Comparison of ENCODE assay signal across 7 mouse cellular contexts in the genomic region with DNA sequence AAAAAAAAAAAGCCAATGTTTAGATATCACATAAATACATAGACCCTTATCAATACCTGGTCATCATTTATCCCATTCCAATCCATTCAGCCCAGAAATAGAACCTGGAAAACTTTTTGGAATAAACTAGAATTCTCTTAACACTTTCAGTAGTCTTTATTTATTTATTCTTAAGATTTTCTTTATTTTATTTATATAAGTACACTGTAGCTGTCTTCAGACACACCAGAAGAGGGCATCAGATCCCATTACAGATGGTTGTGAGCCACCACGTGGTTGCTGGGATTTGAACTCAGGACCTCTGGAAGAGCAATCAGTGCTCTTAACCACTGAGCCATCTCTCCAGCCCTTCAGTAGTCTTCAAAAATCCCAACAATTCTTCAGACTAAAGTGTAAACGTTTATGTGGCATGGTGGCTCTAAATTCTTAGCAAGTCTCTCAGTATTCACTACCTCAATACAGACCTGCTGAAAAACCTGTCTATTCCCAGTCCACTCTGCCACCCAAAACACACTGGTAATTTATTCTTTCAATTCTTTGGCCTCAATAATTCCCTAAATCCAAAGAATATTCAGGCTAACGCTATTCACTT. TPM values are rescaled to one million over a fixed set of nuclear protein-coding genes. Genes with fewer than 3 reads are reported as not detected.
A peak's percentile ranks its signal among the peaks of the same experiment; 100 is the strongest.
DNase-seq lines count a peak whose midpoint lies in the region; ATAC-seq and TF ChIP-seq lines count a peak whose summit lies in the region.
"Not testable (repeated sequence)": the region's sequence is repeated elsewhere in the genome, so short reads cannot be mapped to it uniquely, and the experiment has no call there.

No protein-coding gene starts in this region.

- DNase-seq in embryonic facial prominence, embryonic 10.5 days (ENCODE audit: low spot score); forebrain, embryonic 14.5 days (ENCODE audit: low spot score); intestine, embryonic 14.5 days (ENCODE audit: low spot score): not testable (repeated sequence)

- H3K27me3 ChIP-seq in embryonic facial prominence, embryonic 10.5 days (replicated peaks; ENCODE audit: low read depth, poor library complexity, severe bottlenecking); forebrain, embryonic 14.5 days (replicated peaks; ENCODE audit: control insufficient read depth, insufficient read depth, low read length); heart, embryonic 15.5 days; intestine, embryonic 14.5 days (replicated peaks; ENCODE audit: control insufficient read depth, insufficient read depth, low read length); limb, embryonic 13.5 days; lung, embryonic 16.5 days (ENCODE audit: control insufficient read depth, insufficient read depth, low read depth, low read length); myocyte (ENCODE audit: control insufficient read depth, insufficient read depth, insufficient read length): not testable (repeated sequence)

- not testable (repeated sequence) for ATAC-seq in forebrain, embryonic 14.5 days; heart, embryonic 15.5 days (replicated peaks; ENCODE audit: insufficient number of reproducible peaks, insufficient read depth, low FRiP score, low read depth); intestine, embryonic 14.5 days (replicated peaks; ENCODE audit: low FRiP score, low TSS enrichment, low read depth); limb, embryonic 13.5 days (ENCODE audit: low FRiP score, low read depth); lung, embryonic 16.5 days (ENCODE audit: low read depth)

- not testable (repeated sequence) for H3K9me3 ChIP-seq in embryonic facial prominence, embryonic 10.5 days; forebrain, embryonic 14.5 days (replicated peaks; ENCODE audit: control insufficient read depth, low read length); heart, embryonic 15.5 days (replicated peaks); intestine, embryonic 14.5 days (ENCODE audit: control insufficient read depth, low read length); limb, embryonic 13.5 days; lung, embryonic 16.5 days (ENCODE audit: control insufficient read depth, low read length)

- peaks cover 45% of the 10 kb centered on the region for H3K36me3 ChIP-seq in embryonic facial prominence, embryonic 10.5 days (replicated peaks)
- peaks cover 36% of the 10 kb centered on the region for H3K36me3 ChIP-seq in forebrain, embryonic 14.5 days (ENCODE audit: control insufficient read depth, insufficient read depth, low read length)
- peaks cover 37% of the 10 kb centered on the region for H3K36me3 ChIP-seq in heart, embryonic 15.5 days
- peaks cover 45% of the 10 kb centered on the region for H3K36me3 ChIP-seq in intestine, embryonic 14.5 days (ENCODE audit: control insufficient read depth, insufficient read depth, low read length)
- H3K36me3 ChIP-seq in limb, embryonic 13.5 days = peaks cover 40% of the 10 kb centered on the region
- H3K36me3 ChIP-seq in lung, embryonic 16.5 days (ENCODE audit: control insufficient read depth, insufficient read depth, low read length) = peaks cover 12% of the 10 kb centered on the region
- H3K36me3 ChIP-seq in myocyte (ENCODE audit: control insufficient read depth, insufficient read depth) = peaks cover 27% of the 10 kb centered on the region

- TF ChIP-seq POLR2A in myocyte (IDR thresholded peaks at IDR 0.05; ENCODE audit: insufficient read length, low read depth) = not testable (repeated sequence)

- not testable (repeated sequence) for H3K9ac ChIP-seq in forebrain, embryonic 14.5 days (ENCODE audit: low read length); heart, embryonic 15.5 days; lung, embryonic 16.5 days (ENCODE audit: low read length)
- peak overlapping the region; percentile 93 for H3K9ac ChIP-seq in intestine, embryonic 14.5 days (ENCODE audit: low read length)
- H3K9ac ChIP-seq in limb, embryonic 13.5 days = peak overlapping the region; percentile 94; the same call in 1 of the 2 replicates

- H3K27ac ChIP-seq in embryonic facial prominence, embryonic 10.5 days (replicated peaks); forebrain, embryonic 14.5 days (ENCODE audit: low read depth, low read length); heart, embryonic 15.5 days; intestine, embryonic 14.5 days (ENCODE audit: low read depth); limb, embryonic 13.5 days; lung, embryonic 16.5 days (ENCODE audit: low read length): not testable (repeated sequence)

- peaks cover 15% of the 10 kb centered on the region for H3K4me1 ChIP-seq in embryonic facial prominence, embryonic 10.5 days
- H3K4me1 ChIP-seq in forebrain, embryonic 14.5 days (ENCODE audit: control insufficient read depth, insufficient read depth, low read length); lung, embryonic 16.5 days (replicated peaks; ENCODE audit: control insufficient read depth, insufficient read depth, low read length): not testable (repeated sequence)
- peaks cover 17% of the 10 kb centered on the region for H3K4me1 ChIP-seq in heart, embryonic 15.5 days (replicated peaks)
- peaks cover 15% of the 10 kb centered on the region for H3K4me1 ChIP-seq in intestine, embryonic 14.5 days (replicated peaks; ENCODE audit: control insufficient read depth, insufficient read depth, low read length)
- peaks cover 11% of the 10 kb centered on the region for H3K4me1 ChIP-seq in limb, embryonic 13.5 days

- H3ac ChIP-seq in myocyte (ENCODE audit: control insufficient read depth, insufficient read length) = not testable (repeated sequence)

- H3K79me2 ChIP-seq in myocyte (ENCODE audit: control insufficient read depth, insufficient read depth) = not testable (repeated sequence)

- H3K4me3 ChIP-seq in embryonic facial prominence, embryonic 10.5 days = peak overlapping the region; percentile 79
- peak overlapping the region; percentile 93 for H3K4me3 ChIP-seq in forebrain, embryonic 14.5 days (ENCODE audit: low read depth, low read length)
- H3K4me3 ChIP-seq in heart, embryonic 15.5 days = peak overlapping the region; percentile 67
- H3K4me3 ChIP-seq in intestine, embryonic 14.5 days (ENCODE audit: low read depth, low read length) = peak overlapping the region; percentile 98
- H3K4me3 ChIP-seq in limb, embryonic 13.5 days = peak overlapping the region; percentile 96
- peak overlapping the region; percentile 94 for H3K4me3 ChIP-seq in lung, embryonic 16.5 days (ENCODE audit: low read length)
- H3K4me3 ChIP-seq in myocyte = peak overlapping the region; percentile 62

- peak overlapping the region; percentile 82 for H3K4me2 ChIP-seq in forebrain, embryonic 14.5 days (ENCODE audit: low read length)
- H3K4me2 ChIP-seq in heart, embryonic 15.5 days = peak overlapping the region; percentile 77
- H3K4me2 ChIP-seq in intestine, embryonic 14.5 days (ENCODE audit: low read length) = peak overlapping the region; percentile 77
- H3K4me2 ChIP-seq in limb, embryonic 13.5 days (replicated peaks) = peak overlapping the region; percentile 64
- peak overlapping the region; percentile 82 for H3K4me2 ChIP-seq in lung, embryonic 16.5 days (ENCODE audit: low read depth, low read length)
- peak overlapping the region; percentile 96 for H3K4me2 ChIP-seq in myocyte (ENCODE audit: low read depth)

- WGBS in embryonic facial prominence, embryonic 10.5 days = 69% methylated on average over 3 of the region's 3 CpGs
- 51% methylated on average over 3 of the region's 3 CpGs for WGBS in forebrain, embryonic 14.5 days
- 52% methylated on average over 3 of the region's 3 CpGs for WGBS in heart, embryonic 15.5 days
- WGBS in intestine, embryonic 14.5 days = 62% methylated on average over 3 of the region's 3 CpGs
- 64% methylated on average over 3 of the region's 3 CpGs for WGBS in limb, embryonic 13.5 days
- WGBS in lung, embryonic 16.5 days = 61% methylated on average over 3 of the region's 3 CpGs

RNA-seq across cellular contexts. Expression of a gene that starts 1.3 kb away (rescaled TPM):
- 25.0 and 26.9 TPM in 2 replicates for polyA plus RNA-seq in embryonic facial prominence, embryonic 10.5 days (2016; fragmentation: Nextera tagmentation; extraction: Ambion mirVana)
- 18.4 and 19.5 TPM in 2 replicates for polyA plus RNA-seq in forebrain, embryonic 14.5 days (2014; fragmentation: Nextera tagmentation; extraction: Ambion mirVana)
- polyA plus RNA-seq in heart, embryonic 15.5 days (2015; fragmentation: Nextera tagmentation; extraction: Ambion mirVana) = 35.5 and 36.8 TPM in 2 replicates
- polyA plus RNA-seq in intestine, embryonic 14.5 days (2014; fragmentation: Nextera tagmentation; extraction: Ambion mirVana) = 46.3 and 52.7 TPM in 2 replicates
- polyA plus RNA-seq in limb, embryonic 13.5 days (2015; fragmentation: Nextera tagmentation; extraction: Ambion mirVana) = 25.8 and 27.0 TPM in 2 replicates
- polyA plus RNA-seq in lung, embryonic 16.5 days (2015; fragmentation: Nextera tagmentation; extraction: Ambion mirVana) = 26.4 and 27.3 TPM in 2 replicates
- 16.2 TPM for polyA plus RNA-seq in myocyte (2012; fragmentation: generic; extraction: Trizol)

RNA-seq across cellular contexts. Expression of a gene that starts 4.1 kb away (rescaled TPM):
- polyA plus RNA-seq in embryonic facial prominence, embryonic 10.5 days (2016; fragmentation: Nextera tagmentation; extraction: Ambion mirVana) = 32.1 and 36.1 TPM in 2 replicates
- polyA plus RNA-seq in forebrain, embryonic 14.5 days (2014; fragmentation: Nextera tagmentation; extraction: Ambion mirVana) = 18.8 and 18.9 TPM in 2 replicates
- polyA plus RNA-seq in heart, embryonic 15.5 days (2015; fragmentation: Nextera tagmentation; extraction: Ambion mirVana) = 26.4 and 28.7 TPM in 2 replicates
- 52.3 and 52.6 TPM in 2 replicates for polyA plus RNA-seq in intestine, embryonic 14.5 days (2014; fragmentation: Nextera tagmentation; extraction: Ambion mirVana)
- 19.7 and 21.9 TPM in 2 replicates for polyA plus RNA-seq in limb, embryonic 13.5 days (2015; fragmentation: Nextera tagmentation; extraction: Ambion mirVana)
- 28.8 and 30.5 TPM in 2 replicates for polyA plus RNA-seq in lung, embryonic 16.5 days (2015; fragmentation: Nextera tagmentation; extraction: Ambion mirVana)
- 20.0 TPM for polyA plus RNA-seq in myocyte (2012; fragmentation: generic; extraction: Trizol)

RNA-seq across cellular contexts. Expression of a gene that starts 35.0 kb away (rescaled TPM):
- polyA plus RNA-seq in embryonic facial prominence, embryonic 10.5 days (2016; fragmentation: Nextera tagmentation; extraction: Ambion mirVana) = 153 TPM in 2 replicates
- polyA plus RNA-seq in forebrain, embryonic 14.5 days (2014; fragmentation: Nextera tagmentation; extraction: Ambion mirVana) = 142 and 156 TPM in 2 replicates
- polyA plus RNA-seq in heart, embryonic 15.5 days (2015; fragmentation: Nextera tagmentation; extraction: Ambion mirVana) = 96.4 and 99.7 TPM in 2 replicates
- polyA plus RNA-seq in intestine, embryonic 14.5 days (2014; fragmentation: Nextera tagmentation; extraction: Ambion mirVana) = 143 and 149 TPM in 2 replicates
- polyA plus RNA-seq in limb, embryonic 13.5 days (2015; fragmentation: Nextera tagmentation; extraction: Ambion mirVana) = 164 and 177 TPM in 2 replicates
- 112 and 123 TPM in 2 replicates for polyA plus RNA-seq in lung, embryonic 16.5 days (2015; fragmentation: Nextera tagmentation; extraction: Ambion mirVana)
- 94.5 TPM for polyA plus RNA-seq in myocyte (2012; fragmentation: generic; extraction: Trizol)
